Mouse (Mus musculus): Measurements from ENCODE around the gene Mpzl3.

The Mpzl3 gene

GRCm38 (mm10) chr9:45103211-45103979 is 48.4 kb downstream of the Mpzl3 start:
- DNase-seq (ENCODE audit: low spot score), result no peak

- no peak for DNase-seq (ENCODE audit: low spot score)
Measured at GRCm38 (mm10) chr9:45105596-45106374, 50.8 kb downstream of the Mpzl3 start.

GRCm38 (mm10) chr9:45115706-45116105 is 60.7 kb downstream of the Mpzl3 start:
- no peak for DNase-seq (ENCODE audit: low spot score)

- DNase-seq (ENCODE audit: low spot score), result no peak
Measured at GRCm38 (mm10) chr9:45116819-45117218, 61.8 kb downstream of the Mpzl3 start.

- DNase-seq (ENCODE audit: low spot score), result no peak
Measured at GRCm38 (mm10) chr9:45117741-45118431, 62.9 kb downstream of the Mpzl3 start, which contains the start of gene Scn2b. Gene Scn2b, plus strand, starts transcription at chr9:45117782.

GRCm38 (mm10) chr9:45118552-45118951 is 63.6 kb downstream of the Mpzl3 start:
- no peak for DNase-seq (ENCODE audit: low spot score)

GRCm38 (mm10) chr9:45119316-45119953 is 64.4 kb downstream of the Mpzl3 start:
- DNase-seq (ENCODE audit: low spot score), result no peak

GRCm38 (mm10) chr9:45119954-45120530 is 65.1 kb downstream of the Mpzl3 start:
- DNase-seq (ENCODE audit: low spot score), result no peak

- DNase-seq (ENCODE audit: low spot score), result no peak
Measured at GRCm38 (mm10) chr9:45120567-45120966, 65.6 kb downstream of the Mpzl3 start.

- no peak for DNase-seq (ENCODE audit: low spot score)
Measured at GRCm38 (mm10) chr9:45121001-45121400, 66.0 kb downstream of the Mpzl3 start.

- DNase-seq (ENCODE audit: low spot score), result peak; percentile 66
Measured at GRCm38 (mm10) chr9:45121769-45122168, 66.8 kb downstream of the Mpzl3 start.

GRCm38 (mm10) chr9:45122209-45122761 is 67.3 kb downstream of the Mpzl3 start:
- DNase-seq (ENCODE audit: low spot score), result peak; percentile 81

- DNase-seq (ENCODE audit: low spot score), result no peak
Measured at GRCm38 (mm10) chr9:45125211-45125610, 70.2 kb downstream of the Mpzl3 start.

GRCm38 (mm10) chr9:45126941-45127340 is 72.0 kb downstream of the Mpzl3 start:
- DNase-seq (ENCODE audit: low spot score), result no peak

All from left cerebral cortex, adult 11 months (tissue).